Mouse (Mus musculus) retina, embryonic 14.5 days (tissue): ENCODE data around the gene Pdpk1.
A peak's percentile ranks its signal among the peaks of the same experiment; 100 is the strongest.
"Not testable (repeated sequence)": the region's sequence is repeated elsewhere in the genome, so short reads cannot be mapped to it uniquely, and the experiment has no call there.

Experiments used
- DNase-seq: peaks from one replicate; pipeline ENCODE4 v3.0.0-alpha.2; 2015; ENCODE audit warnings: low spot score

Pdpk1 gene

DNA sequence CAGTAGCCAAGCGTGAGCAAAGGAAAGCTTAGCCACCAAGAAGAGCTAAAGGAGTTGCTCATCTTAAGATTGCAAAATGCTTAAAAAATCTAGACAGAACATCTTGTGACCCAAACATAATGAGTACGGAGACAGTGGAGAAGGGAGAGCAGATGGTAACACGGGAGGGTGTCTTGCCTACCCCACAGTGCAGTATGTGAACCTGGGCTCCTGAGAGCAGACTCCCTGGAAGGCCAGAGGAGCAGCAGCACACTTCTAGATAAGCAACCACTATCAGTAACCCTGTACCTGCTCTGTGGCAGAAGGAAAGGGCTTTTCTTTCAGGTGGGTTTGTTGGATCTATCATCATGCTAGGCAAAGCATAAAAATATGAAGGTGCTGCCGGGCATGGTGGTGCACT is 37.7 kb downstream of the Pdpk1 start:
- no peak for DNase-seq

DNA sequence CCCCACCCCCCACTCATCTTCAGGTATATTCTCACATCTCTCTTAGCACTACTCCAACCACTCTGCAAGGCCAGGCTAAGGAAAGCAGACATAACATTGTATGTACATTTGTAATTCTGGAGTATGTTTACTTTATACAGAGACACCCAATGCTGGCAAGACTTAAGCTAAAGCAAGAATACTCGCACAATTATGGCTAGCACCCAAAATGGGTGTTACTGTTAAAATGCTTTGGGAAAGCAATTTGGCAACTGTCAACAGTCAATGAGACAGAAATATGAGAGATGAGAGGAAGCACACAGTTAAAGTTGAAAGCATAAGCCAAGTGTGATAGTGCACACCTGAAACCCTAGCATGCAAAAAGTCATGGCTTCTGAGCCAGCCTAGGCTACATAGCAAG is 39.5 kb downstream of the Pdpk1 start:
- DNase-seq: no peak

GRCm38 (mm10) chr17:24108896-24109295 is 41.8 kb downstream of the Pdpk1 start:
- DNase-seq: no peak

GRCm38 (mm10) chr17:24105111-24105510 is 45.6 kb downstream of the Pdpk1 start:
- DNase-seq: no peak

DNA sequence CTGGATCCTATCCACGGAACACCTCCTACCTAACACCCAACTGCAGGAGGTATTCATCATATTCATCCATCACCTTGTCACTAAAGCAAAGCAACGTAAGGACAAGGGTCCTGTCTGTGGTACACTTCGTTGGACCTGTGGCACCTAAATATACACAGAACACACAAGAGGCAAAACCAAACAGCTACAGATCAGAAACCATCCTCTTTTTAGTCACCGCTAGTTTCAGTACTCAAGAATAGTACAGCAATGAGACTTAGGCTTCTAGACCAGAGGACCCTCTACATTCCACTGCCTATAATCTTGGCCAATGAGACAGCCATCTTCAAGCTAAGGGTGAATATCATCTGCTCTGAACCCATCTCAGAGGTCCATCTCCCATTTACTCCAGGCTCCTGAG is 52.4 kb downstream of the Pdpk1 start:
- no peak for DNase-seq

DNA sequence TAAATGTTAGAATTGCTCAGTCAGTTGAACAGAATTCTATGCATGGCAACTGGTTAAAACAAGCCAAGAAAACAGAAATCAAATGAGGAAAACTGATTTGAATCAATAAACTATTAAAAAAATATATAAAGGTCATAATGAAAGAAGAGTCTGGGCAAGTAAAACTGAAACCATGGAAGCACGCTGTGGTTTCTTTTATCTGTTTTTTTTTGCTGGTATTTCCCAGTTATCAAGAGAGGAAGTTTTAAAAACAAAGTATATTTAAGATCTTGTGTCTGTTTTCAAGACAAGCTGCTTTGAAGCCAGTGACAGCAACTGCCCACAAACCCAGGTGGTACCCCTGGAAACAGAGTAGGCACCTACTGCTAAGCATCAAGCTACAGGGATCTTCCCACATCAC is 60.1 kb downstream of the Pdpk1 start:
- no peak for DNase-seq

GRCm38 (mm10) chr17:24086399-24086798 is 64.3 kb downstream of the Pdpk1 start:
- DNase-seq: not testable (repeated sequence)

DNA sequence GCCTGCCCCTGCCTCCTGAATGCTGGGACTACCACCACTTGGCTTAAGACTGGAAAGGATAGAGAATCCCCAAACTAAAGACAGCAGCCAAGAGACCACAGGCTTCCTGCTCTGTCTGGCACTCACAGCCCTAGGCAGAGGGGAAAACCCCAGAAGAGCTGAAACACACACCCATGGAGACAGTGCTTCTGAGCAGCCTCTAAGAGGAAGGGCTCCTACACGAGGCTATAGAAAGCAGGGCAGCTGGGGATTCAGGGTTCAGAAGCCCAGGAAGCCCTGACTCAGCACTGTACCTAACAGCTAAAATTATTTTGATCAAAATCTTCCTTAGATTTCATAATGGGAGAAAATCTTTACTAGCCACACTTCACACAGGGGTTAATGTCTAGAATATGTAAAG is 66.1 kb downstream of the Pdpk1 start:
- DNase-seq: no peak

GRCm38 (mm10) chr17:24077101-24077500 is 73.6 kb downstream of the Pdpk1 start:
- DNase-seq: no peak

- peak; percentile 98 for DNase-seq
Measured at GRCm38 (mm10) chr17:24072919-24073696, 77.6 kb downstream of the Pdpk1 start, which contains the start of gene Kctd5. Kctd5 (minus strand) TSS chr17:24073485.

GRCm38 (mm10) chr17:24069531-24069930 is 81.2 kb downstream of the Pdpk1 start:
- DNase-seq: no peak

DNA sequence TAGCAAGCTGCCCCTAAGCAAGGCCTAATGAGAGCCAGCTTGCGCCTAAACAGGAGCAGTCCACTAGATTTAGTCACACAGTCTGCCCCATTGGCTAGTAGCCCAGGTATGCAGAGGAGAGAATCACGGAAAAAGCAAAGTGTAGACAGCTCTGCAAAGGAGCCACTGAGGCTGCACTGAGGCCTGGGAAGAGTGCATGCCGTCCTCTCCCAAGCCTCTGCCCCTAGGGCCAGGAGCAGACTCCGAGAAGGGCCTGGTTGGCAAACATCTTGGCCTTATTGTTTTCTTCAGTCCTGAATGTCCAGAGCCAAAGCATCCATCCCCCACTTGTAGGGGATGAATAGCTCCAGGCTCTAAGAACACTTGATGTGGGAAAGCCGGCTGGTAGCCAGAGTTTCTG is 82.5 kb downstream of the Pdpk1 start:
- DNase-seq: no peak

DNA sequence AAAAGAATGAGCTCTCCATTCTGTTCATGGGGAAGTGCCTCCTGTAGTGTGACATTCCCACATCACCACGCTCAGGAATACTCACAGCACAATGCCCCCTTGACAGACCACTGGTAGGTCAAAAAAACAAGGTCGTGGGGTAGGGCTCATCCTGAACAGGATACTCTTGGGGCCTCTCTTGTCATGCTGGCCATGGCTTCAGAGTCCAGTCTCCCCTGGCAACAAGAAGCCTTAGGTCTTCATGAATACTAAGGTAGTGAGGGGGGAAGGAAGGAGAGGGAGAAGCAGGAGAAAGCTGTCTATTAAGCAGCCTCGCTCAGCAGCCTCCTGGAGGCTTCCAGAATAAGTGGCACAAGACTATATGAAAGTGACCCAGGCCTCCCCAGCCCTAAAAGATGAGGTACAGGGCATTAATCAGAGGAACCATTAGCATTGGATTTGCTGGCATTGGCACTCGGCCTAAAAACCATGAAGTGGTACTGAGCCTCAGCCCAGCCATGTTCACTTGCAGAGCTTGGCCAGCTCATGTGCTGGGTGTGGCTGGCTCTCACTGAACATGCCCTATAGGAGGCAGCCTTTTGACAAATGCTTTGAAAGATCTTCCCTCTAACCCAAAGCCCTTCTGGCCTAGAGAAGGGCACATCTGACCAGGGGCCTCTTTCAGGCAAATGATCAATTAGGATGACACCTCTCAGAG is 88.1 kb downstream of the Pdpk1 start:
- no peak for DNase-seq

DNA sequence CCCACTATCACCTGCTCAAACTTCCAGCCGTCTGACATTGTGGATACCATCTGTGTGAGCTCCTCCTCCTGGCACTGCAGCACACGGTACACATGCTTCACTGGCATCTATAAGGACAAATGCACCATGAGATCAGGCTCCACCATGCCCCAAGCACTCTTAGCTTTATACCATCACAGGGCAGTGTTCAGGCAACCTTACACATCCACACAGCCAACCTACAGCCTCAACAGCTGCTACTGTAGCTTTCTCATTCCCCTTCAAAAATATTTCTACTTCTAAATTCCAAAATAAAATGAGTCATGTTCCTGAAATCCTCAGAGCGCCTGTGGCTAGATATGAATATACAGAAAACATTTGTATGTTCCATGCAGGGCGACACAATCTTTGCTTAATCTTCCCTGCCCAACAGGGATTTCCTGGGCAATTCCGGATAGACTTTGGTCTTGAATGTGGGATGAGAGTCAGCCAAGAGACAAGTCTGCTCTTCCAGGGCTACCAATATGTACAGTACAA is 92.9 kb downstream of the Pdpk1 start:
- DNase-seq: no peak

- no peak for DNase-seq
Measured at GRCm38 (mm10) chr17:24056636-24057625, 93.8 kb downstream of the Pdpk1 start.

GRCm38 (mm10) chr17:24049008-24049407 is 101.7 kb downstream of the Pdpk1 start:
- DNase-seq: no peak

DNA sequence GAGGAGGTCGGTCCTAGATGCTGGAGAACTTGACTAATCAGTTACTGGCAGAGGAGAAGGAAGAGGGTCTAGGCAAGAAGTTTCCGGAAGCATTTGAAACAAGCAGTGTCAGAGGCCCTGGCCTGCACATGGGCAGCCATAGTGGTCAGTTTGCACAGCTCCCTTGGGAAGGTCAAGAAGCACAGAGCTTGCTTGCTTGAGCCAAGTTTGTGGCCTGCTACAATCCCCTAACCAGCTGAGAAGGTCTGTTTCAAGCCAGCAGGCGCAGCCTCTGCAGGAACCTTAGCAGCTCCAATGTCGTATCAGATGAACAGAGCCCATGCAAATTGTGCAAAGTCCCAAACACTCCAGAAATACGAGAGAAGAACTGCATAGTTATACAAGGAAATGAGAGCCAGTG is 102.7 kb downstream of the Pdpk1 start:
- no peak for DNase-seq

DNA sequence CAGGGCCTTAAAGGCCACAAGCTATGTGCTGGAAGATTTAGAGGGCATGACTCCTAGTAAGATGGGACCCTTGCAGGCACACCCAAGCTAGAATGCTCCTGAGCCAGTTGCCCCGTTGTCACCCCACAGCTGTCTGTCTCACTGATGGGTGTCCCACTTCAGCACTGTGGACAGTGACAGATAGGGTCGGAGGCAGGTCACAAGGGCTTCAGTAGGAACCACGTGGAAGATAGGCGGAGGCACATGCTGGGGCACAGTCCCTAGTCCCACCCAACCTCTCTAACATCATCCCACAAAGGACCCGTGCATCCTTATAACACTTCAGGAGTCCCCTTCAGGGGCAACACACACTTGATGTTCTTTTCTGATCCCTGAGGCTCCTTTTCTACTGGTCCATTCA is 104.7 kb downstream of the Pdpk1 start:
- no peak for DNase-seq

- DNase-seq: no peak
Measured at GRCm38 (mm10) chr17:24045608-24046007, 105.1 kb downstream of the Pdpk1 start.

DNA sequence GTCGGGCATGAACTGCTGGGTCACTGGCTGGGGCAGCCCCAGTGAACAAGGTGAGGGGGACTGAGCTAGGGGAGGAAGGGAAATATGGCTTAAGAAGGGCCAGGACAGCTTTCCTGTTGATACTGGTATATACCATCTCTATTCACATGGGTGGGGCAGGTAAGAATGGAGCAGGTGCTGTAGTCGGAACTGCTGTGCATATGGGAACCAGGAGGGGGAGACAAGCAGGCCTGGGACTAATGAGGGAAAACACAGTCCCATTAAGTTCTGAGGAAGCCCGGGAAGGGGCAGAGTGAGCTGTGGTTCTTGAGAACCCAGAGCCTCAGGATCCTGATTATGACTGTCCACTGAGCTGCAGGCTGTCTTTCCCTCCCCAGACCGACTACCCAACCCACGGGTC is 106.2 kb downstream of the Pdpk1 start:
- no peak for DNase-seq

DNA sequence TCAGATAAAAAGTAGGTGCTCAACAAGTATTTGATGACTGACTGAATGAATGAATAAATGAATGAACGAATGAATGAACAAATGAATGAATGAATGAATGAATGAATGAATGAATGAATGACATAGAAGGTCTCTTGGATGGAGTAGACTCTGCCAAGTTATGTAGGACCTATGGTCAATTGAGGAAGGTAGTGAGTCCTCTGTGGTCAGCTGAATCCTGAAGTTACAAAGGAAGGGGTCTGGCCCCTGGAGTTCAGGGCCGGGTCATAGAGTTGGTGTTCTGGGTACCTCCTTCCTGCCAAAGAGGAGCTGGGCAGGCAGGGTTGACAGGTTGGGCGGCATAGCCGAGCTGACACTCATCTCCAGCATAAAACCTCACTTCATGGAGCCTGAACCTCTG is 112.9 kb downstream of the Pdpk1 start, which contains the start of gene Prss27:
TSS of gene Prss27 (plus strand) at position 301 of the 400 bp plus-strand sequence.
- DNase-seq: no peak

DNA sequence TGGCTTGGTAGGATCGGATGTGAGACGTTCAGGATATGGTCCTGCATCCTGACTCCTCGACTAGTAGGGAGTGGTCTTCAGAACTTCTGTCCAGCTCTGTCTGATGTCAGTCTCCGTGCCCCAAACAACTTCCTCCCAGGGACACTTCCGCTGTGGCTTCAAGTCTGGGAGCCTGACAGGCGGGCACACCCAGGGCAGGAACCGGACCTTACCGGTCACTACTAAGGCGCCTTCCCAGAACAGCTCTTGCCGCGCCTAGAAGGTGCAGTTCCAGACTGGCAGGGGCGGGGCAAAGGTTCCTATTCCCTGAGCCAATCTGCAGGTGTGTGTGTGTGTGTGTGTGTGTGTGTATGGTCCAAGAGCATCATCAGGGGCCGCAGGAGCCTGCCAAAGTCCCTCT is 113.4 kb downstream of the Pdpk1 start:
- DNase-seq: no peak
